19 mouse cellular contexts compared by ENCODE assay signal in genomic region chr3:152688532-152688931, GRCm38 (mm10). TPM values are rescaled to one million over a fixed set of nuclear protein-coding genes. Genes with fewer than 3 reads are reported as not detected.
DNase-seq lines count a peak whose midpoint lies in the region; ATAC-seq lines count a peak whose summit lies in the region.
"Had no signal": no experiment of that assay in that cellular context is flagged by ENCODE, and none has a peak within 500 bp of the region (broad histone marks: within the 10 kb centered on the region; RNA-seq: fewer than 3 reads in every experiment).

No protein-coding gene starts in this region.

- no peak overlapping the region for H3K9ac ChIP-seq in heart, embryonic 11.5 days (ENCODE audit: low read depth, low read length)
- H3K9ac ChIP-seq: embryonic facial prominence, embryonic 13.5 days; forebrain, embryonic 12.5 days; heart, embryonic 13.5 days; hindbrain, embryonic 12.5 days had no signal

- H3K4me3 ChIP-seq in heart, embryonic 11.5 days (ENCODE audit: low read depth, low read length) = no peak overlapping the region
- H3K4me3 ChIP-seq: embryonic facial prominence, embryonic 13.5 days; forebrain, embryonic 12.5 days; heart, embryonic 13.5 days; hindbrain, embryonic 12.5 days had no signal

- no peak for ATAC-seq in heart, embryonic 11.5 days (replicated peaks; ENCODE audit: insufficient number of reproducible peaks, low FRiP score, low TSS enrichment)
- ATAC-seq: activated CD4-positive, CD25-positive, alpha-beta regulatory T cell, adult 4 months; forebrain, embryonic 16.5 days; hindbrain, embryonic 16.5 days; Patski had no signal

- no peaks in the 10 kb centered on the region for H3K9me3 ChIP-seq in heart, embryonic 11.5 days (replicated peaks; ENCODE audit: control insufficient read depth, low read length)
- H3K9me3 ChIP-seq: embryonic facial prominence, embryonic 13.5 days; forebrain, embryonic 12.5 days; heart, embryonic 13.5 days; hindbrain, embryonic 12.5 days had no signal

- peak; percentile 50 for DNase-seq in heart, adult 11 months
- peak; percentile 51 for DNase-seq in kidney, postnatal 10 days
- DNase-seq in kidney, adult 11 months = no peak
- peak; percentile 40 to 51 for DNase-seq in kidney, postnatal 4 days
- DNase-seq in kidney, adult 8-10 months = no peak
- DNase-seq: adrenal gland, postnatal 25 days; cerebellum, adult 18-20 months; cerebellum, adult 9-11 months; cerebellum, postnatal 36 days had no signal

- no peak overlapping the region for H3K27ac ChIP-seq in heart, embryonic 11.5 days (ENCODE audit: low read depth, low read length)
- H3K27ac ChIP-seq: embryonic facial prominence, embryonic 13.5 days; forebrain, embryonic 12.5 days; heart, embryonic 13.5 days; hindbrain, embryonic 12.5 days had no signal

- no peak overlapping the region for H3K4me2 ChIP-seq in heart, embryonic 11.5 days
- H3K4me2 ChIP-seq: embryonic facial prominence, embryonic 13.5 days; forebrain, embryonic 12.5 days; heart, embryonic 13.5 days; hindbrain, embryonic 12.5 days had no signal

- 79% methylated on average over 5 of the region's 5 CpGs for WGBS in heart, embryonic 11.5 days (ENCODE audit: insufficient replicate concordance)

- no peaks in the 10 kb centered on the region for H3K4me1 ChIP-seq in heart, embryonic 11.5 days (ENCODE audit: control insufficient read depth, insufficient read depth, low read length)
- H3K4me1 ChIP-seq: embryonic facial prominence, embryonic 13.5 days; forebrain, embryonic 12.5 days; heart, embryonic 13.5 days; hindbrain, embryonic 12.5 days had no signal

- no peaks in the 10 kb centered on the region for H3K27me3 ChIP-seq in heart, embryonic 11.5 days (ENCODE audit: control insufficient read depth, insufficient read depth, low read length)
- H3K27me3 ChIP-seq: CH12.LX; embryonic facial prominence, embryonic 13.5 days; forebrain, embryonic 12.5 days; heart, embryonic 13.5 days; hindbrain, embryonic 12.5 days; Patski had no signal

- no peaks in the 10 kb centered on the region for H3K36me3 ChIP-seq in heart, embryonic 11.5 days (ENCODE audit: control insufficient read depth, insufficient read depth, low read length)
- H3K36me3 ChIP-seq: embryonic facial prominence, embryonic 13.5 days; forebrain, embryonic 12.5 days; heart, embryonic 13.5 days; hindbrain, embryonic 12.5 days had no signal

RNA-seq across cellular contexts. Expression of gene Ak5, which starts 20.4 kb away (rescaled TPM):
- polyA plus RNA-seq in heart, embryonic 11.5 days (2014; fragmentation: Nextera tagmentation; extraction: Ambion mirVana) = 1.9 and 3.2 TPM in 2 replicates
- polyA plus RNA-seq: activated CD4-positive, CD25-positive, alpha-beta regulatory T cell, adult 4 months had no signal

RNA-seq across cellular contexts. Expression of gene Pigk, which starts 25.4 kb away (rescaled TPM):
- polyA plus RNA-seq in heart, embryonic 11.5 days (2014; fragmentation: Nextera tagmentation; extraction: Ambion mirVana) = 37.5 and 44.4 TPM in 2 replicates

Comparison
In these comparisons a context has a peak if more than half of its experiments do, and no peak if none do; other contexts are left out.
1. DNase-seq: peak in heart, adult 11 months (single experiment), kidney, postnatal 10 days (single experiment) and kidney, postnatal 4 days (2 of 2); none in kidney, adult 11 months (single experiment) and kidney, adult 8-10 months (0 of 2).